Mouse (Mus musculus) telencephalon, adult 2 months (tissue): ENCODE measurements around the gene Art3.

ENCODE experiments used
- DNase-seq: peaks from one replicate; pipeline ENCODE4 v3.0.0-alpha.2; 2011; ENCODE audit warnings: low read depth, low spot score

Art3 gene

DNA sequence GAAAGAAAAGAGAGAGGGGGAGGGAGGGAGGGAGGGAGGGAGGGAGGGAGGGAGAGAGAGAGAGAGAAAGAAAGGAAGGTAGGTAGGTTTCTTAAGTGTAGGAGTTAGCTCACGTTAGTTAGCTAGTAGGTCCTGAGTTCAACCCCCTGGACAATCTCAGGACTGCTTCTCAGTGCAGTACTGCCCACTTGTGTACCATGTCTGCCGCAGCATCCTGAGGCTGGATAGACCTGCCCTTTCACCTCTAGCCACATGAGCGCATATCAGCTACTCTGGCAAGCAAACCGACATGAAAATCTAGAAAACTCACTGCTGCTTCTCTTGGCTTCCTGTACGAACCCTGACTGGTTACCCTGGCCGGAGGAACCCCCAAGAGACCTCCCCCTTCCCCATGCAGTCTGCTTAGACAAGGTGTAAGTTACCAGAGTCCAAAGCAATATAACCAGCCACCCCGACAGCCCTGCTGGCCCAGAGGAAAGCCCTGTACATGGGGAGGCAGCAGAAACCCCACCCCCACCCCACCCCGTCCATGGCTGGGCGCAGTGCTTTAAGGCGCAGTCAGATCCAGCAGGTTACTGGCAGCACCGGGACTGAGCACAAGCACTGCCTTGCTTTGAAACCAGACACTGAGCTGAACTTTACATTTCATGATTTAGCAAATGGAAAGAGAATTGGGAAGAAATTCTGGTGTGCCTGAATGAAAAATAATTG is 81.8 kb downstream of the Art3 start:
- DNase-seq = no peak

DNA sequence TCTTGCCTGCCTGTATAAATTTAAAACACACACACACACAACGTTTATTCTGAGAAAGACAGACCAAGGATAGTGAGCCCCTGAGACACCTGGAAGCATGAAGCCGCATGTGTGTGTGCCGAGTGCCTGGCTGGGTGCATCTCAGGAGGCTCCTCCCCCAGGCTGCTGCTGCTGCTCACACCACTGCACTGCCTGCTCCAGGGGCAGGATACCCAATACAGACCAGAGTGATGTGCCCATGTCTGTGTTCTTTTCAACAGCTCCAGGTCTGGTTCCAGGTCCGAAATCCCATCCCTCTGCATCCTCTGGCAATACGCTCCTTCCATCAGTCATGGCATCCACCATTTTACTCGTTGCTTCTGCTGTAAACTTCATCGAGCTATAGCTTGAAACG is 82.4 kb downstream of the Art3 start:
- no peak for DNase-seq

DNA sequence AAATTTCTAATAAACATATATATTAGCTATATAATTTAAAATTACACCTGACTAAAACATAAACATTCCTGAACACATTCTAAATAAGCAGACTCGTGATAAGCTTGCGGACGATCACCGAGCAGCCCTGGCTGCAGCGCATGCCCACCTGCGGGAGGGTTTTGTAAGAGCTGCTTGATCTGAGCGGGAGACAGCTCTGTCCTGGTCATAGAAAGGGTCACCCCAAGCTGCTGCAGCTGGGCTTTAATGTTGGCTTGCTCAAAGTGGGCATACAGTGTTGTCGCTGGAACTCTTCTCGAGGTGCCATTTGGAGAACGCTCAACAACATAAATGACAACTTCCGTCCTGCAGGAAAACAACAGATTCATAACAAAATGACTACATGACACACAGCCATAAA is 92.5 kb downstream of the Art3 start:
- no peak for DNase-seq

DNA sequence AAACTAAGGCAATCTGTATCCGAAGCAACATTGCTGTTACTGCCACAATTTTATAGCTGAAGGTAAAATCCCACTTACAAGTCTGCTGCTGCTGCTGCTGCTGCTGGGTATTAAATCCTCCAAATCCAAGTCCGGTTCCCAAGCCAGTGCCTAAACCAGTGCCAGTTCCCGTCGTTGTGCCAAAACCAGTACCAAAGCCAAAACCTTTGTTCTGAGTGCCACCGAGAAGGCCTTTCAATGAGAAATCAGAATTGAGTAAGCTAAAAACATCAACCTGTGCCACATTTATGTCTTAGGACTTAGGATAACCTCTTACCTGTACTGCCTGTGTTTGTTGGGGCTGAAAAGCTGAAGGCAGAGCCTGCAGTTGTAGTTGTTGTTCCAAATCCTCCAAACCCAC is 99.1 kb downstream of the Art3 start:
- no peak for DNase-seq

- DNase-seq = no peak
Measured at GRCm38 (mm10) chr5:92431611-92432010, 100.0 kb downstream of the Art3 start.

- DNase-seq = no peak
Measured at GRCm38 (mm10) chr5:92434070-92434469, 102.4 kb downstream of the Art3 start.

DNA sequence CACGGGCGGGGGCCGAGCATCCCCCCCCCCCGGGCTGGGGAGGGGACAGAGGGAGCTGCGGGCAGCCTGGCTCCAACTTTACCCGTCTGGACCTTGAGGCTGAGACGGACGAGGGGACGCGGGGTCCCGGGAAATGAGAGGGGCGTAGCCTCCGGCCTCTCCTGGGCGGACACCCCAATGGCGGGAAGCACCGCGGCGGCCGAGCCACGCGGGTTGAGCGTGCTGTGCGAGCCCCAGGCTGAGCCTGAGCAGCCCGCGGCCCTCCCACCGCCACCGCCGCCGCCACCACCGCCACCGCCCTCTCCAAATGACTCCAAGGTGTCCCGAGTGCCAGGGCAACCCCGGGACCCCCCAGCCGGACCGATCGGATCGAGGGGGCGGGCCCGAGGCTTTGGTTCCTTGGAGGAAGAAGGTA is 103.0 kb downstream of the Art3 start:
- DNase-seq = no peak

- DNase-seq = peak; percentile 98
Measured at GRCm38 (mm10) chr5:92435025-92435584, 103.5 kb downstream of the Art3 start, which contains the start of gene Nup54. TSS of gene Nup54 (minus strand) at chr5:92435219.

DNA sequence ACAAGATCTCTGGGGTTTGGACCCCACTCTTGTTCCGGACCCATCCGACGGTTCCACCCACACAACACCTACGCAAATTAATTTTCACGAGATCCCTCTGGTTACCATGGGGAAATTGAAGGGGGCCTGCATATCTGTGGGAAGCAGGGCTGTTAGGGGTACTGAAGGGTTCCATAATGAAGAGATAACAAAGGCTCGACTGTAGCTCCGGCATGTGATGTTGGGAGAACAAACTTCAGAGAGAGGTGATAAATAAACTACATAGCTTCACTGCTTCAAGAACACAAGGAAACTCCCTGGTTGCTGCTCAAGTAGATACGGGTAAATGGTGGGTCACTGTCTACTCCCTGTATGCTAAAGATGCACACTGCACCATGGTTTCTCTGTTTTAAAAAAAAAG is 106.9 kb downstream of the Art3 start:
- DNase-seq = no peak

DNA sequence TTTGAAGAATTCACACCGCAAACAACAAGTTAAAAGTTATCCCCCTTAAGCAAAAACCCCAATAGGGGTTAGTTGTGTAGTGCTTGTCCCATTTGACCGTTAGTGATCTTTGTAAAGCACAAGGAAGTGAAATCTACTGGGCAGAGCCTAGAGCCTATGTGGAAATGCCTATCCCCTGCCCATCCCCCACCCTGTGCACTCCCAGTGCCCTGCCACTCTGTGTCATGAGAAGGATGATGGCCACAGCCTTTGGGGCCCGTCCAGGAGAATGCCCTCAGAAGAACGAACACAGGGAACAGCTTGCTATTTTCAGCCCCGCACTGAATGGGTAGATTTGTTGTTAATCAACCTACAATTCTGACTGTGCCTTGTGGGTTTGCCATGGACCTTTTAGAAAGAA is 109.9 kb downstream of the Art3 start:
- no peak for DNase-seq

DNA sequence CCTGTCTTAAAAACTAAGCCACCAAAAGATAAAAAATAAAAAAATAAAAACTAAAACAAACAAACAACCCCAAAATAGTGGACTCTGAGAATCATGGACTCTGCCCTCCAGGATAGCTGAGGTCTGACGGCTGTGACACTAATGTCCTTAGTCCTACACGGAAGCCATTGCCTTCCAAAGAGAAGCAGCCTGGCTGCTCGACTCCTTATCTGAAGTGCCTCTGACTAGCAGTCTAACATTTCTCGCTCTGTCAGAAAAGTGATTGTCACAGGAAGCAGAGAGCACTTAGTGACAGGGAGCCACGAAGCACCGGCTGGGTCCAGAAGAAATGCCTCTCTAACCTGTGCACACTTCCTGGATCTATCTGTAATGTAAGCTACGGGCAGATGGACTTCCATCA is 111.3 kb downstream of the Art3 start:
- no peak for DNase-seq

- no peak for DNase-seq
Measured at GRCm38 (mm10) chr5:92445016-92445415, 113.4 kb downstream of the Art3 start.

- DNase-seq = no peak
Measured at GRCm38 (mm10) chr5:92446736-92447135, 115.1 kb downstream of the Art3 start.

GRCm38 (mm10) chr5:92452876-92453275 is 121.2 kb downstream of the Art3 start:
- DNase-seq = no peak

DNA sequence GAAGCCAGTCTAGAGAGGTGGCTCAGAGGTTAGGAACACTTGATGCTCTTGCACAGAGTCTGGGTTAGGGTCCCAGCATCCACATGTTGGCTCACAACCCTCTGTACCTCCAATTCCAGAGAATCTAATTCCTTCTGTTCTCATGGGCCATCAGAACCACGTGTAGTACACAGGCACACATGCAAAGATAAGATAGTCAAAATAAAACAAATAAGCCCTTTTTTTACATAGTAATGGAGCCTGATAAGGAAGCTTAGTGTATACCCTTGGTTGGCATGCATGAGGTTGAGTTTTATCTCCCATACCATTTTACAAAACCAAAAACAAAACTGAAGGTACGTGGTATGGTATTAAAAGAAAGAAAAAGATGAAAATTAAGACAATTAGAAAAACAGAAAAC is 125.8 kb downstream of the Art3 start:
- no peak for DNase-seq

- DNase-seq = no peak
Measured at GRCm38 (mm10) chr5:92458726-92459125, 127.1 kb downstream of the Art3 start.

GRCm38 (mm10) chr5:92461321-92461720 is 129.7 kb downstream of the Art3 start:
- DNase-seq = peak; percentile 12
